Comparison of ENCODE assay signal across 21 mouse cellular contexts in the genomic region with DNA sequence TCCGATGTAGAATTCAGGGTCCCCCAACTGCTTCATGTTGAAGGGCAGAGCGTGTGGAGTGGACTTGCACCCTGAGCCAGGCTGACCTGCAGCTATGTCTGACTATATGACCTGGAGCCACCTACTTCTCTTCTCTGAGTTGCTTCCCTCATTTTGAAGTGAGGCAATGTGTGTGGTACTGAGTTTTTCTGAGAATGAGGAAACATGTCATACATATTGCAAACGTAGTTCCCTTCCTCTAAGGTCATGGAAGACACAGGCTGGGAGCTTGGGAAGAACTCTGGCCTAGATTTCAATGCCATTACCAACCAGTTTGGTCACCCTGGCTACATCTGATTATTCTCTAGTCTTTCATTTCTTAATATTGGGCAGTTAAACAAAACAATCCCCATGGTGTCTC. TPM values are rescaled to one million over a fixed set of nuclear protein-coding genes. Genes with fewer than 3 reads are reported as not detected.
A peak's percentile ranks its signal among the peaks of the same experiment; 100 is the strongest.
DNase-seq lines count a peak whose midpoint lies in the region; ATAC-seq and TF ChIP-seq lines count a peak whose summit lies in the region.
"Had no signal": no experiment of that assay in that cellular context is flagged by ENCODE, and none has a peak within 500 bp of the region (broad histone marks: within the 10 kb centered on the region; RNA-seq: fewer than 3 reads in every experiment).

No protein-coding gene starts in this region.

- no peaks in the 10 kb centered on the region for H3K27me3 ChIP-seq in liver, adult 2 months (ENCODE audit: control insufficient read depth, insufficient read depth, low read length)
- H3K27me3 ChIP-seq in liver, embryonic 12.5 days (replicated peaks), result no peaks in the 10 kb centered on the region
- H3K27me3 ChIP-seq in spleen, adult 2 months (ENCODE audit: control insufficient read depth, insufficient read depth, low read length), result no peaks in the 10 kb centered on the region
- no peaks in the 10 kb centered on the region for H3K27me3 ChIP-seq in small intestine, adult 2 months (ENCODE audit: control insufficient read depth, insufficient read depth, low read length)
- H3K27me3 ChIP-seq: forebrain, embryonic 15.5 days; heart, embryonic 12.5 days; hindbrain, embryonic 13.5 days; limb, embryonic 12.5 days; neural tube, embryonic 12.5 days had no signal

- no peaks in the 10 kb centered on the region for H3K79me2 ChIP-seq in liver, adult 2 months (ENCODE audit: control insufficient read depth, insufficient read depth, low read length)

- no peak overlapping the region for H3K4me3 ChIP-seq in liver, adult 2 months (ENCODE audit: insufficient read depth, low read depth, low read length)
- no peak overlapping the region for H3K4me3 ChIP-seq in liver, embryonic 12.5 days
- H3K4me3 ChIP-seq in spleen, adult 2 months (ENCODE audit: extremely low read depth, insufficient read depth, insufficient read length), result no peak overlapping the region
- no peak overlapping the region for H3K4me3 ChIP-seq in small intestine, adult 2 months (ENCODE audit: low read depth, low read length)
- H3K4me3 ChIP-seq: forebrain, embryonic 15.5 days; heart, embryonic 12.5 days; hindbrain, embryonic 13.5 days; limb, embryonic 12.5 days; neural tube, embryonic 12.5 days had no signal

- TF ChIP-seq POLR2A in liver, adult 2 months (IDR thresholded peaks at IDR 0.05; ENCODE audit: extremely low read depth, insufficient read depth, low read length), result no peak
- TF ChIP-seq POLR2A in spleen, adult 2 months (IDR thresholded peaks at IDR 0.05; ENCODE audit: low read depth, low read length), result no peak
- no peak for TF ChIP-seq POLR2A in small intestine, adult 2 months (IDR thresholded peaks at IDR 0.05; ENCODE audit: low read depth, low read length)

- ATAC-seq in liver, embryonic 12.5 days, result no peak
- peak; percentile 46 to 65; a peak in 2 of 4 replicates for ATAC-seq in hematopoietic stem cell, adult 5-6 weeks (replicated peaks in 1 of 2; ENCODE audit: insufficient read depth in 1 of 2, low FRiP score in 2 of 2, low TSS enrichment in 1 of 2, low read depth in 1 of 2, poor library complexity in 2 of 2, severe bottlenecking in 2 of 2)
- no peak for ATAC-seq in inflammation-experienced regulatory T-cells, adult 6 months
- ATAC-seq: forebrain, embryonic 15.5 days had no signal

- H3K27ac ChIP-seq in liver, adult 2 months (replicated peaks; ENCODE audit: insufficient read depth, low read depth, low read length), result no peak overlapping the region
- no peak overlapping the region for H3K27ac ChIP-seq in liver, embryonic 12.5 days
- H3K27ac ChIP-seq in spleen, adult 2 months (ENCODE audit: insufficient read depth, low read length), result 0 out of 2 replicates have a peak overlapping the region, but pooled peaks have one; percentile 23
- peak overlapping the region; percentile 53; the same call in 1 of the 2 replicates for H3K27ac ChIP-seq in small intestine, adult 2 months (ENCODE audit: insufficient read depth, low read depth, low read length)
- H3K27ac ChIP-seq: forebrain, embryonic 15.5 days; hindbrain, embryonic 13.5 days; limb, embryonic 12.5 days; neural tube, embryonic 12.5 days; stomach, postnatal 0 days had no signal

- H3K9me3 ChIP-seq in liver, embryonic 12.5 days (replicated peaks), result no peaks in the 10 kb centered on the region
- H3K9me3 ChIP-seq: forebrain, embryonic 15.5 days; heart, embryonic 12.5 days; hindbrain, embryonic 13.5 days; limb, embryonic 12.5 days; neural tube, embryonic 12.5 days had no signal

- no peak overlapping the region for H3K4me2 ChIP-seq in liver, embryonic 12.5 days
- H3K4me2 ChIP-seq: forebrain, embryonic 15.5 days; heart, embryonic 12.5 days; hindbrain, embryonic 13.5 days; limb, embryonic 12.5 days; lung, embryonic 14.5 days; midbrain, embryonic 11.5 days; neural tube, embryonic 12.5 days had no signal

- H3K4me1 ChIP-seq in liver, adult 2 months (ENCODE audit: control insufficient read depth, insufficient read depth, low read length), result no peaks in the 10 kb centered on the region; the same call in 1 of the 2 replicates
- no peaks in the 10 kb centered on the region for H3K4me1 ChIP-seq in liver, embryonic 12.5 days
- 0 out of 2 replicates have a peak, but pooled peaks cover 2% of the 10 kb centered on the region for H3K4me1 ChIP-seq in spleen, adult 2 months (ENCODE audit: control insufficient read depth, insufficient read depth, insufficient read length)
- no peaks in the 10 kb centered on the region; the same call in 1 of the 2 replicates for H3K4me1 ChIP-seq in small intestine, adult 2 months (ENCODE audit: control insufficient read depth, insufficient read depth, insufficient read length, low read length)
- H3K4me1 ChIP-seq: hindbrain, embryonic 13.5 days; neural tube, embryonic 12.5 days had no signal

- DNase-seq in liver, adult 2 months (ENCODE audit: extremely low read depth, low read depth, low spot score), result peak; percentile 42
- no peak for DNase-seq in spleen, adult 2 months (ENCODE audit: low read depth in 1 of 2, low spot score in 2 of 2)
- DNase-seq in spleen, adult 12 weeks (ENCODE audit: low spot score), result no peak
- DNase-seq in kidney, adult 8-10 months, result no peak
- DNase-seq: cerebellum, adult 9-11 months; embryo, embryonic 11 days; gastrocnemius, postnatal 36 days; heart, postnatal 14 days; lung, embryonic 14.5 days; thymus, postnatal 25 days had no signal

- H3K36me3 ChIP-seq in liver, adult 2 months (ENCODE audit: control insufficient read depth, insufficient read depth, low read length), result no peaks in the 10 kb centered on the region
- no peaks in the 10 kb centered on the region for H3K36me3 ChIP-seq in liver, embryonic 12.5 days
- no peaks in the 10 kb centered on the region for H3K36me3 ChIP-seq in spleen, adult 2 months (ENCODE audit: control insufficient read depth, insufficient read depth, low read length)
- H3K36me3 ChIP-seq in small intestine, adult 2 months (ENCODE audit: control insufficient read depth, insufficient read depth, low read length), result no peaks in the 10 kb centered on the region
- H3K36me3 ChIP-seq: forebrain, embryonic 15.5 days; heart, embryonic 12.5 days; hindbrain, embryonic 13.5 days; limb, embryonic 12.5 days; neural tube, embryonic 12.5 days had no signal

- no peak for TF ChIP-seq CTCF in liver, adult 2 months (IDR thresholded peaks at IDR 0.05; ENCODE audit: low read depth, low read length)
- TF ChIP-seq CTCF in spleen, adult 2 months (IDR thresholded peaks at IDR 0.05; ENCODE audit: extremely low read depth, insufficient read depth, insufficient read length, insufficient replicate concordance), result no peak
- TF ChIP-seq CTCF in small intestine, adult 2 months (IDR thresholded peaks at IDR 0.05; ENCODE audit: extremely low read depth, insufficient read length, insufficient replicate concordance, low read depth, low read length), result no peak

- WGBS in liver, adult 2 months, result 84% methylated on average over 3 of the region's 3 CpGs
- 67% methylated on average over 3 of the region's 3 CpGs for WGBS in liver, embryonic 12.5 days (ENCODE audit: insufficient replicate concordance)
- 66% methylated on average over 3 of the region's 3 CpGs for WGBS in spleen, adult 2 months
- WGBS in small intestine, adult 2 months, result 77% methylated on average over 3 of the region's 3 CpGs

- no peak overlapping the region for H3K9ac ChIP-seq in liver, adult 2 months (ENCODE audit: low read depth, low read length)
- H3K9ac ChIP-seq in liver, embryonic 12.5 days, result no peak overlapping the region
- H3K9ac ChIP-seq: forebrain, embryonic 15.5 days; heart, embryonic 12.5 days; hindbrain, embryonic 13.5 days; limb, embryonic 12.5 days; lung, embryonic 14.5 days; neural tube, embryonic 12.5 days had no signal

RNA-seq across cellular contexts. Expression of a gene that starts 54.1 kb away (rescaled TPM):
- 42.0 and 45.5 TPM in 2 replicates for total RNA-seq in liver, adult 2 months (2014; rRNA removed)
- 9.6 and 13.3 TPM in 2 replicates for polyA plus RNA-seq in liver, adult 2 months (2012; rRNA removed)
- polyA plus RNA-seq in liver, embryonic 12.5 days (2016; fragmentation: Nextera tagmentation; extraction: Ambion mirVana), result 2.6 and 2.7 TPM in 2 replicates
- 7.0 and 7.9 TPM in 2 replicates for polyA plus RNA-seq in spleen, adult 2 months (2012; rRNA removed)
- total RNA-seq in hematopoietic stem cell, adult 5-6 weeks (2017), result 11.6 and 24.8 TPM in 2 replicates
- 0.47 and 0.68 TPM in 2 replicates for polyA plus RNA-seq in small intestine, adult 2 months (2012; rRNA removed)
- polyA plus RNA-seq in inflammation-experienced regulatory T-cells, adult 6 months (2017; shearing (Covaris generic)), result 10 to 100 TPM; 44.6 to 55.1 (median 52.6) TPM

Comparison
In these comparisons a context has a peak if more than half of its experiments do, and no peak if none do; other contexts are left out.
1. H3K27ac ChIP-seq: peak in spleen, adult 2 months (single experiment) and small intestine, adult 2 months (single experiment); none in liver, adult 2 months (single experiment) and liver, embryonic 12.5 days (single experiment).
2. ATAC-seq: peak in hematopoietic stem cell, adult 5-6 weeks (2 of 2); none in liver, embryonic 12.5 days (single experiment) and inflammation-experienced regulatory T-cells, adult 6 months (single experiment).